Mouse (Mus musculus) stomach, postnatal 0 days (tissue): Measurements from ENCODE around the gene Mamld1. TPM values are rescaled to one million over a fixed set of nuclear protein-coding genes. Genes with fewer than 3 reads are reported as not detected.

Experiments used
- ATAC-seq: fragments of 200-750 bp; cut with Nextera tagmentation; 2 replicates; pipeline ENCODE4 v1.8.0; 2017; ENCODE audit not compliant: low FRiP score, low TSS enrichment
- DNase-seq: peaks from one replicate; pipeline ENCODE4 v3.0.0-alpha.2; 2016; ENCODE audit warnings: low spot score
- H3K27ac ChIP-seq: fragments of 300-500 bp; sonication (generic); replicated peaks from 2 replicates; pipeline ENCODE4 v1.5.1; 2014; ENCODE audit warnings: mild to moderate bottlenecking, control low read depth
- H3K27me3 ChIP-seq: fragments of 300-500 bp; sonication (generic); 2 replicates; pipeline ENCODE4 v1.6.1; 2014; ENCODE audit warnings: low read length; ENCODE audit not compliant: control insufficient read depth, insufficient read depth
- H3K36me3 ChIP-seq: fragments of 300-500 bp; sonication (generic); 2 replicates; pipeline ENCODE4 v1.6.1; 2014; ENCODE audit warnings: low read length, mixed read lengths; ENCODE audit not compliant: control insufficient read depth, insufficient read depth
- H3K4me1 ChIP-seq: fragments of 300-500 bp; sonication (generic); replicated peaks from 2 replicates; pipeline ENCODE4 v1.6.1; 2014; ENCODE audit warnings: antibody characterized with exemption; ENCODE audit not compliant: control insufficient read depth, insufficient read depth
- H3K4me2 ChIP-seq: fragments of 300-500 bp; sonication (generic); replicated peaks from 2 replicates; pipeline ENCODE4 v1.6.1; 2014; ENCODE audit warnings: low read depth, mild to moderate bottlenecking, control low read depth, moderate library complexity
- H3K4me3 ChIP-seq: fragments of 300-500 bp; sonication (generic); 2 replicates; pipeline ENCODE4 v1.5.1; 2014; ENCODE audit warnings: low read depth, low read length, control low read depth
- H3K9ac ChIP-seq: fragments of 300-500 bp; sonication (generic); 2 replicates; pipeline ENCODE4 v1.6.1; 2014; ENCODE audit warnings: mild to moderate bottlenecking, low read length, control low read depth, mixed read lengths
- H3K9me3 ChIP-seq: fragments of 300-500 bp; sonication (generic); 2 replicates; pipeline ENCODE4 v1.6.1; 2016; ENCODE audit warnings: low read length; ENCODE audit not compliant: control insufficient read depth
- CTCF ChIP-seq: IDR thresholded peaks from 2 replicates; pipeline ENCODE4 v1.5.1; 2016; ENCODE audit warnings: antibody characterized with exemption, low read depth, mild to moderate bottlenecking, moderate library complexity
- EP300 ChIP-seq: optimal IDR thresholded peaks from 2 replicates; pipeline ENCODE3; 2016; ENCODE audit warnings: antibody characterized with exemption
- WGBS: fragments of 180-500 bp; shearing (Covaris S2); extraction: QIAGEN DNeasy Blood & Tissue Kit; methylation state at CpG from one replicate; pipeline ENCODE4 v1.1.7; 2014; 5-methylcytosine and 5-hydroxymethylcytosine counted together
- polyA plus RNA-seq: library from polyadenylated mRNA; unstranded; fragments of >200 nt; fragmentation: Nextera tagmentation; extraction: Ambion mirVana; gene quantifications from 2 replicates; pipeline ENCODE4 v1.2.1, GENCODE M21; 2015

Gene Mamld1
- polyA plus RNA-seq, 1 experiment from 2014 or later = 1.0 TPM

- WGBS = 70% methylated on average over 4 of the region's 4 CpGs
- H3K27ac ChIP-seq = no peak overlapping the region
- TF ChIP-seq CTCF = no peak
- TF ChIP-seq EP300 = no peak
- H3K9ac ChIP-seq = no peak overlapping the region
- DNase-seq = no peak
- no peaks in the 10 kb centered on the region for H3K36me3 ChIP-seq
- ATAC-seq = no peak
- no peaks in the 10 kb centered on the region for H3K4me1 ChIP-seq
- H3K27me3 ChIP-seq = no peaks in the 10 kb centered on the region
- H3K4me2 ChIP-seq = no peak overlapping the region
- H3K4me3 ChIP-seq = no peak overlapping the region
- H3K9me3 ChIP-seq = no peaks in the 10 kb centered on the region
These were observed 100.5 kb downstream of the Mamld1 start for GRCm38 (mm10) chrX:71150551-71151001.

- H3K9me3 ChIP-seq = no peaks in the 10 kb centered on the region
- 79% methylated on average over 3 of the region's 3 CpGs for WGBS
- H3K4me1 ChIP-seq = no peaks in the 10 kb centered on the region
- H3K36me3 ChIP-seq = no peaks in the 10 kb centered on the region
- no peak for TF ChIP-seq EP300
- H3K4me2 ChIP-seq = no peak overlapping the region
- no peak overlapping the region for H3K4me3 ChIP-seq
- H3K9ac ChIP-seq = no peak overlapping the region
- H3K27ac ChIP-seq = no peak overlapping the region
- H3K27me3 ChIP-seq = no peaks in the 10 kb centered on the region
- no peak for DNase-seq
- no peak for ATAC-seq
These were observed 131.5 kb downstream of the Mamld1 start for GRCm38 (mm10) chrX:71181526-71181925.

DNA sequence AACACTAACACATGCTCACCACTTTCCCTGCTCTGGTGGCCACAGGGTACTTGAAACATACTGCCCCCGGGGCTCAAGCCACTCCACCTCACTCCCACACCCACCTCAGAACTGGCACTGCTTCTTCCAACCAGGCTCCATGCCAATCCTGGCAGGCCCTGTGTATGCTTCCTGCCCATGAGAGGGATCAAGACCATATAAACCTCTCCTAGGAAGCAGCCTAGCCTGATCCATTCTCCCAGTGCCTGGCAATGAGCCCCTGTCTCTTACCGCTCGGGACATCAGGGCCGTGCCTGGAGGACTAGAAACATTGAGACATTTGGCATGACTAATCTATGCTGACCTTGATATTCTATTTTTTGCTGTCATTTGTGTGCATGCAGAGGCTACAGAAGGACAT lies 133.6 kb downstream of the Mamld1 start:
- Histone ChIP-seq H3K27ac (no peak overlapping the region), H3K4me3 (no peak overlapping the region), H3K9me3 (no peaks in the 10 kb centered on the region), H3K4me2 (no peak overlapping the region), H3K27me3 (no peaks in the 10 kb centered on the region), H3K4me1 (no peaks in the 10 kb centered on the region), H3K36me3 (no peaks in the 10 kb centered on the region), H3K9ac (no peak overlapping the region)
- TF ChIP-seq CTCF (no peak), EP300 (no peak)
- ATAC-seq (no peak), DNase-seq (no peak)
- WGBS = 71% methylated on average over 4 of the region's 4 CpGs

DNA sequence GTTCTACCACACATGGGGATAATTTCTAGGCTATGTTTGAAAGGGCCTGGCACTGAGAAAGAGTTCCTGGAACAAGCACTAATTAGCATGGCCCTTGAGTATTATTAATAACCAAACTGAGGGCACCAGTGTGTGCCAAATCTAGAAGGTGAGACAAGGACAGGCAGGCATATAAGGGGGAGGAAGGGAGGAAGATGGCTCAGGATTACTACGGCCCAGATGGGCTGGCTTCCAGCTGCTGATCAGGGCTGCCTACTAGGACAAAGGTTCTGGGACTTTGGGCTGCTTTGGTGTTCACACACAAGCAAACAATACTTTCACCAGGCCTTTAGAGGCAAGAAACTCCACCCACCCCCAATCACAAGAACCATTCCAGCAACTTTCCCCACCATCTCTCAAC lies 136.3 kb downstream of the Mamld1 start:
- no peaks in the 10 kb centered on the region for H3K27me3 ChIP-seq
- H3K27ac ChIP-seq = no peak overlapping the region
- no peak overlapping the region for H3K4me3 ChIP-seq
- H3K4me2 ChIP-seq = no peak overlapping the region
- H3K4me1 ChIP-seq = no peaks in the 10 kb centered on the region
- no peak overlapping the region for H3K9ac ChIP-seq
- 58% methylated on average over 1 of the region's 1 CpGs for WGBS
- H3K36me3 ChIP-seq = no peaks in the 10 kb centered on the region
- DNase-seq (no peak), ATAC-seq (no peak)
- no peaks in the 10 kb centered on the region for H3K9me3 ChIP-seq
- TF ChIP-seq CTCF (no peak), EP300 (no peak)

GRCm38 (mm10) chrX:71204776-71205175 lies 154.7 kb downstream of the Mamld1 start:
- H3K4me1 ChIP-seq = no peaks in the 10 kb centered on the region
- H3K27me3 ChIP-seq = no peaks in the 10 kb centered on the region
- no peak for TF ChIP-seq CTCF
- no peak for TF ChIP-seq EP300
- no peaks in the 10 kb centered on the region for H3K36me3 ChIP-seq
- DNase-seq (no peak), ATAC-seq (no peak)
- no peaks in the 10 kb centered on the region for H3K9me3 ChIP-seq
- H3K4me2 ChIP-seq = no peak overlapping the region
- H3K4me3 ChIP-seq = no peak overlapping the region
- WGBS = 68% methylated on average over 2 of the region's 2 CpGs
- no peak overlapping the region for H3K9ac ChIP-seq
- H3K27ac ChIP-seq = no peak overlapping the region

Other genes starting within 250 kb of the Mamld1 start
- 5.8 and 6.3 TPM in 2 replicates for gene Mtm1, start 160.5 kb downstream of the Mamld1 start, polyA plus RNA-seq